Mouse (Mus musculus): ENCODE measurements around the gene Zfp638.
A peak's percentile ranks its signal among the peaks of the same experiment; 100 is the strongest.
"Not testable (repeated sequence)": the region's sequence is repeated elsewhere in the genome, so short reads cannot be mapped to it uniquely, and the experiment has no call there.

The Zfp638 gene

GRCm38 (mm10) chr6:84009172-84009872, 142.4 kb downstream of the Zfp638 start:
- DNase-seq (ENCODE audit: low read depth, low spot score), result no peak

- DNase-seq (ENCODE audit: low read depth, low spot score), result no peak
These were observed 143.0 kb downstream of the Zfp638 start for GRCm38 (mm10) chr6:84009915-84010302.

GRCm38 (mm10) chr6:84010303-84011225, 143.7 kb downstream of the Zfp638 start:
- DNase-seq (ENCODE audit: low read depth, low spot score), result peak; percentile 43

GRCm38 (mm10) chr6:84014961-84015683, 148.2 kb downstream of the Zfp638 start:
- DNase-seq (ENCODE audit: low read depth, low spot score), result not testable (repeated sequence)

GRCm38 (mm10) chr6:84016851-84017250, 149.9 kb downstream of the Zfp638 start:
- DNase-seq (ENCODE audit: low read depth, low spot score), result no peak

GRCm38 (mm10) chr6:84017392-84017791, 150.5 kb downstream of the Zfp638 start:
- DNase-seq (ENCODE audit: low read depth, low spot score), result no peak

GRCm38 (mm10) chr6:84018906-84019550, 152.1 kb downstream of the Zfp638 start:
- DNase-seq (ENCODE audit: low read depth, low spot score), result peak; percentile 51

GRCm38 (mm10) chr6:84020002-84020401, 153.1 kb downstream of the Zfp638 start:
- no peak for DNase-seq (ENCODE audit: low read depth, low spot score)

- no peak for DNase-seq (ENCODE audit: low read depth, low spot score)
These were observed 155.1 kb downstream of the Zfp638 start for GRCm38 (mm10) chr6:84021990-84022389.

- DNase-seq (ENCODE audit: low read depth, low spot score), result no peak
These were observed 158.7 kb downstream of the Zfp638 start for GRCm38 (mm10) chr6:84025636-84026035.

- DNase-seq (ENCODE audit: low read depth, low spot score), result no peak
These were observed 161.9 kb downstream of the Zfp638 start for GRCm38 (mm10) chr6:84028791-84029190.

GRCm38 (mm10) chr6:84029775-84030174, 162.9 kb downstream of the Zfp638 start:
- DNase-seq (ENCODE audit: low read depth, low spot score), result no peak

GRCm38 (mm10) chr6:84032516-84032915, 165.6 kb downstream of the Zfp638 start:
- DNase-seq (ENCODE audit: low read depth, low spot score), result not testable (repeated sequence)
